Mouse (Mus musculus) frontal cortex, postnatal 25 days (tissue): Measurements from ENCODE around the gene Mydgf.

ENCODE experiments used
- DNase-seq, 2 experiments: peaks; one replicate each; pipeline ENCODE4 v3.0.0; 2022; ENCODE audit warnings: low spot score in 2 of 2

The Mydgf gene

GRCm38 (mm10) chr17:56194357-56194756, 10.6 kb upstream of the Mydgf start:
- no peak for DNase-seq

- no peak for DNase-seq
Observed at GRCm38 (mm10) chr17:56191266-56191665, 7.5 kb upstream of the Mydgf start.

- peak in 1 of 2 experiments; percentile 23 for DNase-seq
Observed at GRCm38 (mm10) chr17:56185281-56186141, 1.8 kb upstream of the Mydgf start.

GRCm38 (mm10) chr17:56182975-56183657, 604 bp downstream of the Mydgf start:
- no peak for DNase-seq

- no peak for DNase-seq
Observed at GRCm38 (mm10) chr17:56175416-56175815, 8.3 kb downstream of the Mydgf start.

- DNase-seq: no peak
Observed at GRCm38 (mm10) chr17:56173401-56174046, 10.2 kb downstream of the Mydgf start.

GRCm38 (mm10) chr17:56171881-56172280, 11.8 kb downstream of the Mydgf start:
- DNase-seq: no peak

- DNase-seq: no peak
Observed at GRCm38 (mm10) chr17:56171456-56171855, 12.3 kb downstream of the Mydgf start.

- DNase-seq: no peak
Observed at GRCm38 (mm10) chr17:56170636-56171035, 13.1 kb downstream of the Mydgf start.

GRCm38 (mm10) chr17:56169830-56170229, 13.9 kb downstream of the Mydgf start:
- DNase-seq: no peak

- DNase-seq: no peak
Observed at GRCm38 (mm10) chr17:56165671-56166070, 18.0 kb downstream of the Mydgf start.

- no peak for DNase-seq
Observed at GRCm38 (mm10) chr17:56164510-56164909, 19.2 kb downstream of the Mydgf start.

GRCm38 (mm10) chr17:56163523-56164102, 20.1 kb downstream of the Mydgf start:
- DNase-seq: no peak

GRCm38 (mm10) chr17:56162231-56162774, 21.4 kb downstream of the Mydgf start, which contains the start of gene Tnfaip8l1:
TSS of gene Tnfaip8l1 (plus strand) at chr17:56162477.
- peak; percentile 90 for DNase-seq

GRCm38 (mm10) chr17:56159729-56160128, 24.0 kb downstream of the Mydgf start:
- peak; percentile 40 to 48 for DNase-seq

GRCm38 (mm10) chr17:56153643-56154042, 30.1 kb downstream of the Mydgf start:
- DNase-seq: no peak

- DNase-seq: no peak
Observed at GRCm38 (mm10) chr17:56149897-56150296, 33.8 kb downstream of the Mydgf start.

- DNase-seq: no peak
Observed at GRCm38 (mm10) chr17:56148790-56149618, 34.7 kb downstream of the Mydgf start.

GRCm38 (mm10) chr17:56148280-56148679, 35.4 kb downstream of the Mydgf start:
- no peak for DNase-seq

- no peak for DNase-seq
Observed at GRCm38 (mm10) chr17:56147420-56147819, 36.3 kb downstream of the Mydgf start.

- DNase-seq: no peak
Observed at GRCm38 (mm10) chr17:56146131-56146530, 37.6 kb downstream of the Mydgf start.
